Mouse (Mus musculus) liver, postnatal 0 days (tissue): ENCODE data around the gene Kcnc1.

Experiments
- CTCF ChIP-seq: sonication (generic); IDR thresholded peaks from 2 replicates; pipeline ENCODE4 v1.5.1; 2016; ENCODE audit warnings: antibody characterized with exemption, low read depth
- EP300 ChIP-seq: IDR thresholded peaks from 2 replicates; pipeline ENCODE4 v1.6.1; 2016; ENCODE audit warnings: antibody characterized with exemption, low read depth, mild to moderate bottlenecking

DNA sequence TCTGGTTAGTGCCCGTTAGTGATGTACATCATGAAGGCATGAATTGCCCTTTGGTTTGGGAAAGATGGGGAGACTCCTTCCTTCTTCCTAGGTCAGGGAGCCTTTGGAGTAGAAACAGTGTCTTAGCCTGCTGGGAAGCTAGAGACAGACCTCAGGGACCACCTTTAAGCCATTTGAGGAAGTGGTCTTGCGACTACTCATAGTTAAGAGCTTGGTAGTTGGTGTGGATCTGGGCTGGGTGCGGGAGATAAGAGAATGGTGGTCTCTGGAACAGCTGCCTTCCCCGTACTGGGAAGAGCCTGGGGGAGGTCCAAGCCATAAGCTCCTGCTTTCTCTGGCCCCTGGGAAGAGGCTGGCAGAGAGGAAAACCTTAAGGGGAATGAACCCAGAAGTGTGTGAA lies 2.3 kb downstream of the Kcnc1 start:
- TF ChIP-seq CTCF = no peak
- TF ChIP-seq EP300 = no peak
